Comparison of ENCODE assay signal across 13 mouse cellular contexts in the genomic region with DNA sequence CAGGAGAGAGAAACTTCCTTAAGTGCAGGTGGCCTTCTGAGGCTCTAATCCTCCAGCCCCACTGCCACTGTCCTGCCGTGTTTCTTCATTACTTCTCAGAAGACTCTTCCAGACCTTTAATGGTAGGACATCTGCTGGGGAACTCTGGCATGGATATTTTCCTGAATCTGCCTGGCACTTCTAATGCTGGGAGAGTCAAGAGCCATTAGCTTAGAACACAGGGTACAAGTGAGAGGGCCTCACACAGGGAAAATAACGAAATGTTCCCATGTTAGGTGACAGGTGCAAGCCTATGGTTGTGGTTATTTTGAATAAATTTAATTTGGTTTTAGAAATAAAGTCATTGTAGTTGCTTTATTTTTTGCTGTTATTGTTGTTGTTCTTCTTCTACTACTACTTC.
"Had no signal": no experiment of that assay in that cellular context is flagged by ENCODE, and none has a peak within 500 bp of the region (broad histone marks: within the 10 kb centered on the region; RNA-seq: fewer than 3 reads in every experiment).

No protein-coding gene starts in this region.

- H3K4me1 ChIP-seq: midbrain, embryonic 13.5 days; midbrain, embryonic 15.5 days; neural tube, embryonic 12.5 days; stomach, embryonic 15.5 days had no signal

- H3K9me3 ChIP-seq: liver, embryonic 12.5 days; midbrain, embryonic 13.5 days; midbrain, embryonic 15.5 days; neural tube, embryonic 12.5 days; stomach, embryonic 15.5 days had no signal

- H3K9ac ChIP-seq: liver, embryonic 12.5 days; liver, embryonic 14.5 days; lung, embryonic 14.5 days; midbrain, embryonic 13.5 days; midbrain, embryonic 15.5 days; neural tube, embryonic 12.5 days; stomach, embryonic 15.5 days had no signal

- H3K36me3 ChIP-seq: stomach, embryonic 15.5 days had no signal

- H3K27ac ChIP-seq: liver, embryonic 12.5 days; liver, embryonic 14.5 days; midbrain, embryonic 13.5 days; midbrain, embryonic 15.5 days; neural tube, embryonic 12.5 days; stomach, embryonic 15.5 days; stomach, postnatal 0 days had no signal

- ATAC-seq: liver, embryonic 12.5 days; midbrain, embryonic 13.5 days; midbrain, embryonic 15.5 days had no signal

- H3K4me3 ChIP-seq: liver, embryonic 12.5 days; midbrain, embryonic 13.5 days; midbrain, embryonic 15.5 days; neural tube, embryonic 12.5 days; stomach, embryonic 15.5 days had no signal

- H3K4me2 ChIP-seq: liver, embryonic 12.5 days; lung, embryonic 14.5 days; midbrain, embryonic 11.5 days; midbrain, embryonic 13.5 days; midbrain, embryonic 15.5 days; neural tube, embryonic 12.5 days; stomach, embryonic 15.5 days had no signal

- DNase-seq: lung, embryonic 14.5 days; right cerebral cortex, postnatal 14 days; thymus, adult 2 months; thymus, postnatal 25 days; thymus, postnatal 4 days had no signal

- H3K27me3 ChIP-seq: liver, embryonic 12.5 days; midbrain, embryonic 13.5 days; midbrain, embryonic 15.5 days; neural tube, embryonic 12.5 days; stomach, embryonic 15.5 days had no signal
